Mouse (Mus musculus) right cerebral cortex, postnatal 14 days (tissue): ENCODE results near the gene Elmo1.
A peak's percentile ranks its signal among the peaks of the same experiment; 100 is the strongest.

ENCODE experiments used
- DNase-seq: peaks from one replicate; pipeline ENCODE4 v3.0.0; 2022

Elmo1 gene

DNA sequence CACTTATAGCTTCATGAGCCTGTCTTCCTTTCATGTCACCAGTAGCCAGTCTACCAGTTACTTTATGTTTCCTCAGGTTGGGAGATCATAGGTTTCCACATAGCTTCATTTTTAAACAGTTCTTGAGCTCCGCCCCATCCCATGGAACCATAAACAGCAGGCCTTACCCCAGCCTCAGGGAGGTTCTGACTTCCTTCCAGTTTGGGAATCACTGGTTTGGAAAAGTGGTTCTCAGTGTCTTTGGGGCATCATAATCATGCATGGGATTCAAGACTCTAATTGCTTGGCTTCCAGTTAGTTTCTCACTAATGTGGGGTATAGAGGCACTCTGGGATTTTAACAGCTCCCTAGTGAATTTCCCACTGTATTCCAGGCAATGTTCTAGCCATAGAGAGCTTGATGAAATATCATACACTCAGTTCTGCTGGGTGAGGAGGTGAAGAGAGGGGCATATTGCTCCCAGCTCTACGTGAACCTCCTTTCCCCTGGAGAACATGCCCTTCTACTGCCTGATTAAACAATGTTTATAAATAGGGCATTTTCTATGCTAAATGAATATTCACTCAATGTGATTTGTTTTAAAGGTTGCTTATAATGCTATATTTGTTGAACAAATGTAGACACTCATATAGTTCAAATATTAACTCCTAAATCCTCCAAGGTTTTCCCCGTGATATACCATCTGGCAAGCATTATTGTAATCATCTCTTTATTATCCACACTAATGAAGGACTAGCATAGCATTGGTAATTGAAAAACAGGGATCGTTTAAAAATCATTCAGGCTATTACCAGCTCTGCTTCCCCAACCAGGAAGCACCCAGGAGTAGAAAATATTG lies 244.9 kb downstream of the Elmo1 start:
- DNase-seq, result no peak

DNA sequence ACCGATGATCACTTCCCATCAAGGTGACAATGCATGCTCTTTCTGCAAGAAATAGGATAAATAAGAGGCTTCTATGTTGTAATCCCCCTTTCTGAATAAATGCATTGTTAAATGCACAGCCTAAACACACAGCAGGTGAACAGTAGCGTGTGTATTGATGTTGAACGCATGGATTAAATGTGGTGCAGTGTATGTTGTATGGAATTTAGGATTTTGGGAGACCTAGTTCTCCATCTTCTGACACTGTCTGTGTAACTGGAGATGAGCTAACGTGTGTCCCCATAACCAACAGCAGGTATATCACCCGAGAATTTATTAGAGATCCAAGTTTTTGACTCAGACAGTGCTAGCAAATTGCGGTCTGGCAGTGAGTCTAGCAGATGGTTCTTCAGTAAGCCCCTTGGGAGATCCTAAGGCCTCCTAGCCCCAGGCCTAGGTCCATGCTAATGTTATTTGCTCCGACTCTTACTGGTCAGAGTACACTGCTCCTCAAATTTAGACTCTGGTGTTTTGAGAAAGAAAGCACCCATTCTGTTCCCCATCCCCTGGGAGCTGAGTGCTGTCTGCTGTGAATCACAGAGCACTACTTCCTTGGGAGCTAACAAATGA lies 245.6 kb downstream of the Elmo1 start:
- no peak for DNase-seq

DNA sequence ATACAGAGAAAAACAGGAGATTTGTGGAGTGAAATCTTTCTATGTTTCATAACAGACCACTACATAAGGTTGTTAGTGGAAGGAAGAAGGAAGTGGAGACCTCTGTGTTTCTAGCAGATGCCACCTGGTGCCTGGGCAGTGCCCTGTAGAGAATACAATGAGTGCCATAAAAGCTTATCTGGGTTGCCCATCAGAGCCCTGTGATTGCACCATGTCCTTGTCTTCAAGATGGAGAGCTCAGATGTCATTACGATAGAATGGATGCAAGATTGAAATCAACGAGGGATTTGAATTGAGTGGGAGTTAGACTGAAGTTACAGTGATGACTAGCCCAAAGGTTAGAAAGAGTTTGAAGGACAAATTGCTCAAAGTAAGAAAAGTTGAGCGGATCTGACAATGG lies 252.5 kb downstream of the Elmo1 start:
- DNase-seq, result no peak

DNA sequence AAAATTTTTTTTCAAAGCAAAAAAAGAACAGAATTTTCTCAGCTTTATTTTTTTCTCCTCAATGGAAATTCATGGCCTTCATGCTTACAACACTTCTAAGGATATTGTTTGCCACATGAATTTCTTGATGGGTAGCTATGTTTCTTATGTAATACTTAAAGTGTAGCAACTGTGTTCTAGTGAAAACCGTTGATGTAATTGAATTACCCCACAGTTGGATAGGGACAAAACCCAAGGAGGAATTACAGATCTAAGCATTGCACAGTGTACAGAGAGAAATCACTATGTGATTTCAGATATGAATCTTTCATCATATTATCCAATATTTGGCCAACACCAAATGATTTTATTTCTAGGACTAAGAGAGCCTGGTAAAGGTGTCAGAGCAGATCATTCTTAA lies 259.4 kb downstream of the Elmo1 start:
- no peak for DNase-seq

DNA sequence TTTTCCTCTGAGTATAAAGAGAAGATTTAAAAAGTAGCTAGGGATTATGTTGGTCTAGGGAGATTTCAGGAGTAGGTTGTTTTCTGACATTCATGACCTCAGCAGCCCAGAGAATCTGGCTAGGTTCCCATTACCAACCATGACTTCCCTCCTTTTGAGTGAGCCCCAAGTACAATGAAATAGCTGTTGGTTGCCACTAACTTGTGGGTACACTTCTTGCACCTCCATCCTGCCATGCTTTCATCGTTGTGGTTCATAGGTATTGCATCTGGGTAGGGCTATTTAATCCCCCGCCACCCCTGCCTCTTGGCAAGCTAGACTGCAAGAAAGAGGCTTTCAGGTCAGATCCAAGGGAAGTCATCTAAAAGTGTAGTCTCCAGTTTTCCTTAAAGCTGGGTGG lies 262.2 kb downstream of the Elmo1 start:
- DNase-seq, result no peak

DNA sequence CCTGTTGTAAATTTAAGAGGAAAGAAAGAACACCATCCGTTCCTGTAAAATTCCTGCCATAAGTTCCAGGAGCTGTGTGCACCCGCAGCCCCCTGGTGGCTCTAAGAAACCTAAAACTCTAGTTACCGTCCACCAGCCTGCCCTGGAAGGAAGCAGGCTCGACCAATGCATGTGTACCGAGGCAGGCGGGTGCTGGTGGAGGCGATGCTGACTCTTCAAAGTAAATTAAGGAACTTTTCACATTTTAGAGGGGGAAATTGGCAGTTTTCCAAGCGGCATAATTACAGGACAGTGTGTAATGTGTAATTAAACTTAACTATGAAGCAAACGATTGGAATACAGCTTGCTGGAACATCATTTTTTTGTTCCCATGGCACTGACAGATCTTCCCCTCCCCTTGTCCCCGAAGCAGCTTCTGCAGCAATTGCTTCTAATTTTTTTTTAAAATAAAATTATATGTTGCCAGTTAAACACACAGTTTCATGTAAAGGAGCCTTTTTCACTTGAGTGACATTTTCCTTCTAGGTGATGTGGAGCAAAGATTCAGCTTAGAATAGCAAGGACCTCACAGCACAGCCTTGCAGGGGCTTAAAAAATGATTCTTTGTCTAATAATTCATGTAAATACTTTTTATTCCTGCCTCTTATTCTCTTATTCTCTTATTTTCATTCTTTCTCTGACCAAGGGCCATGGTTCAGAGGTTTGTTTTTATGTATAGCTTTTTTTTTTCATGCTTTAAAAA lies 263.6 kb downstream of the Elmo1 start:
- peak; percentile 28 for DNase-seq

DNA sequence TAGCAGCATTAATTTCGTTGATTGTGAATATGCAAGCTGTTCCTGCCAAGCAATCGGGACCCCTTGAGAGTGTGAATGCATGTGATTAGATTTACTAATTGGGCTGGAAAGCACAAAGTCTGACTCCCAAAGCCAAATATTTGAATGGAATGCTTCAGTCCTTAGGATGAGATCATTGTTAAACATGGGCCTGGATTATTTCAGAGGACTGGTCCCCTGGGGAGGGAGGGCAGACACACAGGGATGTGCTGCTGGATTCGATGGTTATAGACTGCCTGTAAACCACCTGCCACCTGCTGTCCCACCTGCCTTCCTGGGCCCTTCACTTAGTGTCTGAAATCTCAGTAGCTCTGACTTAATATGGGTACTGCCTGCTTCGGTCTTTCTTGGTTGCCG lies 264.2 kb downstream of the Elmo1 start:
- no peak for DNase-seq

DNA sequence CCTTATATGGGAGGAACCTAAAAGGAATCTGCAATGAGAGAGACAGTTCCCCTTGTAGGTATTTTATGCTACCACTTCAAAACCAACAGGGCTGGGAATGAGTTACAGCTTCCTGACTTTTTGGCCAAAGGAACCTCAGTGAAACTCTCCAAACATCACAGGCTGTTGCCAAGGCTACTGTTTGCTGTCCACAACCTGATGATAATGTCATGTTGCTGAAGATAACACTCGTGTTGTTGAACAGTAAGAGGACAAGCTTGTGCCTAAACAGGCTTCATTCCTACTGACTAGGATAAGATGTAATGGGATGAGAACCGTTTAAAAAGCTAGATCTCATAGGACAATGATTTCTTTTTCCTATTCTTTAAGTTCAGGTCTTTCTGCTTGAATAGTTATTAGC lies 272.1 kb downstream of the Elmo1 start:
- no peak for DNase-seq

DNA sequence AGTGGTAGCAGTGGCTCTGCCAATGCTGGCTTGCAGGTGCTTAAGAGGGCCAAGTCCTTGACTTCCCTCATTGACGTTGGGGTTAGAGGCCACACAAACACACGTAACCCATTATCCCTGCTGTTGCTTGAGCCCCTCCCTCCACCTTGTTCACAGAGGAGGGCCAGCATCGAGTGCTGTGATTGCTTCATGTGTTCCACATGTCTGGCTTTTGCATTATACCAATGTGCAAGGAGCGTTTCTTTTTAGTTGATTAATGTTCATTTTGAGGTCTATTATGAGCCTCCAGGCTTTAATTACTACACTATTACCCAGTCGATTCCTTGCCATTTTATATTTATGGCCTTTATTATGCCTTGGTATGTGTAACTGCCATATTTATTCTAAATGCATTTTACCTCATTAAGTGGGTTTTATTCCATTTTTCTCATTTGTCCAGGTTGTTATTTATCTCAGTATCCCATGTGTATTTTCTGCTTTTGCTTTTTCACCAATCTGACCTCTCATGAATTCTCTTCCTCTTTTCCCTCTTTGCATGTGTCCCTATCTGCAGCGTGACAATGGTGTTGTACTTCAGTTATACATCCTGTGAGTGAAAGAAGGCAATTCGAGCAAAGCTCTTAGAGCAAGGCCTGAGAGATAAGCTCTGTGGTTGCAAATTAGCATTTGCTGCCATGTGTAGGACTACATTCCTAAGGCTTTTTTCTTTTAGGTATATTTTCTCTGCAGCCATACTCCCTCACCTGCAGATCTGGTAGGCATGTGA lies 275.6 kb downstream of the Elmo1 start:
- no peak for DNase-seq

DNA sequence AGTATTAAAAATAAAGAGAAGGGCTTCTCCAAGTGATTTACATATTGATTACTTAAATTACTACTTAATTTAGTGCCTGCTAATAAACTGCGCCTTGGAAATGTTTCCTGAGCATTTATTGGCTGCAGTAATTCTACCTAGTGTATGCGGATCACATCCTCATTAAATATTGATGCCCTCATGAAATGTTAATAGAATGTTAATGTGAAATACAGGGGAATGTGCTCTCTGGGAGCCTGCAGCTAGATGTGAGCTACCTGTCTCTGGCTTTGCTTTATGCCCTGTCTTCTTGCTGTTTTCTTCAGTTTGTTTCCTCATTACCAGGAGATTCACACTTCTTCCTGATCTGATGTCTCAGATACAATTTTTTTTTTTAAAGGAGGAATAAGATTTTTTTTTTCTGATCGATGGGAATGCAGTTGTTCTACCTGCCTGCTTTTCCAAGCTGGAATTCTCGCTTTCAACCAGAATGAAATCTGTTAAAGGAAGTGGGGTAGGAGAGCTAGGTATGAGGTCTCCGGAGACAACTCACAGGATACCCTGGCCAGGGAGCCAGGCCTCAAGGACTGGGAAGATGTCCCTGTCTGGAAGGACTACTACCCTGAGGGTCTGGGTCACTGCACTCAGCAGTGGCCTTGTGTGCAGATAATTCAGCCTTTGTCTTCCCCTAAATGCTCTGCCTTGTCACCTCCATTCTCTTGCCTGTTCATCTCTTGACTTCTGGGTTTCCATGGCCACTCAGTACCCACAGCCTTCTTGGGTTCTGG lies 279.8 kb downstream of the Elmo1 start:
- DNase-seq, result no peak

DNA sequence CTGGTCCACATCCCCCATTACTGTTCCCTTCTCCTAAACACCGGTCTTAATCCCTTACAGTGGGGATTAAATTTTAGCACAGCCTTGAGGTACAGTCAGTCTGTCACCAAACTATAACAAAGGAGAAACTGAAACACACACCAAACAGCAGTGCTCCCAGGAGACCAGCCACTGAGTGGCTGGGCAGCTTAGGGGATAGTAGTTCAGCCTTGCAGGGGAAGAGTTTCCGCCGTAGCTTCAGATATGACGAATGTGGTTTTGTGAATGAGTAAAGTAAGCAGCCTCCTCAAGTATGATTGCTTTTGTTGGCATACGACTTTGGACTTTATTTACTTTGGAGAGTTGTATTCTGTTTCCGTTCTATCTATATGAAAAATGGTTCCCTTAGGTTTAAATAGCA lies 281.1 kb downstream of the Elmo1 start:
- DNase-seq, result no peak

DNA sequence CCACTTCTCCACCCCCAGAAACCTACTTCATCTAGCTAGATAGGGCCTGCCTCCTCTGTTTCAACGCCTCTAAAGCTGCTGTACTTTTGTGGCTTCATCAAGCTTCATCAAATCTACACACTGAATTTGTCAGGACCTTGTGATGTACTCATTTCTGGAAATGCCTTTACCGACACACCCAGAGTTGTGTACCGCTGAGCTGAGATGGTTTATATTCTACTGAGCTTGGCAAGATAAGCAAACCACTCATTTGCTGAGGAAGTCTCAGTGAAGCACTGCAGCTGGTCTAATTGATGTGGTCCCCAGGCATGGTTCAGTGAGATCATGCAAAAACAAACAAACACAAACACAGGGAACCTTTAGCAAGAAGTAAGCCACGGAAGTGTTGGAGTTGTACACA lies 281.9 kb downstream of the Elmo1 start:
- no peak for DNase-seq

DNA sequence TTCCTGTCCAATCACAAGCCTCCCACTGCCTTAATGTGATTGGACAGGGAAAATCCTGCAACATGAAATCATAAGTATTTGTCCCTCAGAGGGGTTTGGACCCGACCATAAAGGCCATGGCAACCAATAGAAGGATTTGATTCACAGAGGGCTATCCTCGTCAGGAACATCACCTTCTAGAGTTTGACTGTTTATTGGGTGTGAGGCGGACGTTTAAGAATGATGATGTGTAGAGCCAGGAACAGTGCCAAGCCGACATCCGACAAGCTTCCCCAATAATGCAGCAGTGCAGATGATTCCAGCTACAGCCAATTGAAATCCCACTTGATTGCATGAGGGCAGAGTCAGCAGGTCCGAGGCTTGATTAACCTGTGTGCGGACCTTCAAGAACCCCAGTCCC lies 288.5 kb downstream of the Elmo1 start:
- DNase-seq, result no peak

DNA sequence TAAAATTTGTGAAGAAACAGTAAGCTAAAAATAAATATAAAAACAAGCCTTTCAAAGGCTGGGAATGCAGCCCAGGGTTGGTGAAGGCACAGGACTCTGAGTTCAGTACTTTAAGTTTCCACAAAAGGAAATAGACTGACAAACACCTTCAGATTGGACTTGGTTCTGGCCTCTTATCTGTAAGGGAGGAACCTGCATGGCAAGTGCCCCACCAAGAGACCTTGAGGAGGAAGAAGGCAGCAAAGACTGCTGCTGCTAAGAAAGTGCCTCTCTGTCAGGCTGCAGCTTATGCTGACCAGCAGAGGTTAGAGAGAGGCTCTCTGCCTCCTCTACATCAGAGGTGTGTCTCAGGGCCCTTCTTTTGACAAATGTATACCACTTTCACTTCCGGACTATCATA lies 293.5 kb downstream of the Elmo1 start:
- DNase-seq, result no peak

DNA sequence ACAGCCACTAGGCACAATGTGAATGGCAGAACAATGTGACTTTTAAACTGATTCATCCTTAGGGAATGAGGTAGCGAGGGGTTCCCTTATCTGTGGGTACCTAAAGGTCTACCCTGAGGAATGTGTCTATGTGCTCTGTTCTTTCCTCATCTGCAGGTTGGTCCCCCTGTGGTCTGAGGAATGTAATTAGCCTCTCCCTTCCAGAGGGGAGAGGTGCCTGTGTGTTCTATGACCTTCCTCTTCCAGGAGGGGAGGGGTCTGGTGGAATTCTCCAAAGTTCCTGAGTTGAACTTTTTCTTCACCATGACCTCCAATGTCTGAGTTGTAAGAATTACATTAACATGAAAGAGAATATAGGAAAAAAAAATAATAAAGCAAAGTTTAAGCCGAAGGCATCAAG lies 294.4 kb downstream of the Elmo1 start:
- no peak for DNase-seq

DNA sequence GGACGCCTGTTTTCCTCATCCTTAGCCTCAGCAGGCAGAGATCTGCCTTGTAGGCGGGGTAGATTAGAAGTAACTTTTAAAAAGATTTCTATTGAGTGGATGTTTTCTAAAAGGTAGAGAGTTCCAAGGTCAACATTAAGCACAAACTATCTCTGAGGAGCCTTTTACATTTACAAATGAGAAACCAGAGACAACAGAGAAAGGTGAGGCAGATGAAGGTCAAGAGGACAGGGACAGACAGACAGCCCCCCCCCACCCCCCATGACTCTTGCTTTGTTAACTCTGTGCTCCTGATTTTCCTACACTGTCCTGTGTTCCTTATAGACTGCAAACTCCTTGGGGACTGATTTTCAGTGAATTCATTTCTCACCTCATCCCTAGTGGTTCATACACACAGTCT lies 295.0 kb downstream of the Elmo1 start:
- no peak for DNase-seq

DNA sequence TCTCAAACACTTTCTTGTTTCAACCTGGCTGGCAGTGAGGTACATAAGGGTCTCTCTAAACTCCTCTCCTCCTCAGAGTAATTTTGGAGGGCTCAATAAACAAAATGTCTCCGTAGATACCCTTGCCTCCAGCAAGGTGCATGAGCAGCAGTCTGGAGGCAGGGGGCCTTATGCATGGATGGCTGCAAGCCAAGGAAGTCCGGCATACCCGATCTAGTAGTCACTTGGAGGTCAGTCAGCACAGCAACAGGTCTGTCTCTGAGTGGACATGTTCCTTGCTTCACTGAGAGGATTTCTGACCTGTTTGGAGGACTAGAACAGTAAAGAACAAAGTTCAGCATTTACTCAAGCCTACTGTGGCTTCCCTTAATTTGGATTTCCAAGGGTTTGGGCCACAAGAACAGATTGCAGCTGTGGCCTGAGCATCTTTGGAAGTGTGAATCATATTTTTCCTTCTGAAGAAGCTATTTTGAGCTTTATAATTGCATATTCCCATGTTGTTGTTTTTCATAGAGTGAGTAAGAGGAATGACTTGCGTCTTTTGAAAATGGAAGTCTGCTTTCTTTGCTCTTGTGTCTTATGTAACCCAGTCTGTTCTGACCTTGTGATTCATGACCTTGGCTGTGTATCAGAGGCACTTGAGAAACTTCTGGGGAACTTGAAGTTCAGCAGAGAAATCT lies 296.2 kb downstream of the Elmo1 start:
- DNase-seq, result no peak

DNA sequence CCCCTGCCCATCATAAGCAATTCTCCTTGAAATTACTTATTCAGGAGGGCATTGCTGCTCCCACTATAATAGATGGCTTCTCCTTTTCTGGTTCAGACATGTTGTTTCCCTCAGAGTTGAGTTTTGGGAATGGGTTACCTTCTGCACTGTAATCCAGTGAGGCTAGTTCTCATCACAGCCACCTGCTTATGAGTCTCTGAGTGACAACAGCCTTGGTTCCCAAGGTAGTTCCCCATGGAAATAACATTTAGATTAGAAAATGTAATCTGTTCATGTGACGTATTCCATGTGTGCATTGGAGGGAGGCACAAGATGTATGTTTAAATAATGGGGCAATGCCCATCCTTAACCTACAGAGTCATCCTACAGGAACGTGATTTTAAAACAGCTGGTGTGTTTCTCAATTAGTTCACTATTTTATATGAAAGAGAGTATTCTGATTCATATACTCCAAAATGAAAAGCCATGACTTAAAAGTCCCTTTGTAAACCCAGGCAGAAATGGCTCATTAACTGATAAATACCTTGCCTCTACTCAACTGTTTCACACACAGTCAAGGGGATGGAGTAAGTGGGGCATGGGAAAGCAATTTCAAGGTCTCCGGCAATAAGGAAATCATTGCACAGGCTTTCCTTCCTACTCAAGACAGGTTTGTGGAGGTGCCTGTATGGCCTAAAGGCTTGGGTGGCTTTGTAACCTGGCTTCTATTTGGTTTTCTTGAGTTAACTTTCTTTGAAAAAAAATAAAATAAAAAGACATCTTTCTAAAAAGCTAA lies 302.6 kb downstream of the Elmo1 start:
- no peak for DNase-seq

DNA sequence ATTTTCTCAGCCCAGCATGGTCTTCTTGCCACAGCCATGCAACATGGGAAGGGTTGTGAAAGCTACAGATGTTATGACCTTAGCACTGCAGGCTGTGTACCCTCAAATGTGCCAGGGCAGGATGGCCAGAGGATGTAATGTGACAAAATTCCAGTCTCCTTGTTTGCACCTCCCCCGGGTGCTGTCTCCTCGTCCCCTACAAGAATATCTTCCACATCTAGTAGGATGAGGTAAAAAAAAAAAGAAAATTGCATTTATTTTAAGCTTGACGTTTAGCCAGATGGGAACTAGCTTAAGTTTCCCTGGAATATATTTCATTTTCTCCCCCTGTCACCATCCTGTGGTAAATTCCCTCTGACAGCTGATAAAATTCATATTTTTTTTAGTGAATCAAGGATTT lies 307.3 kb downstream of the Elmo1 start:
- DNase-seq, result peak; percentile 13

DNA sequence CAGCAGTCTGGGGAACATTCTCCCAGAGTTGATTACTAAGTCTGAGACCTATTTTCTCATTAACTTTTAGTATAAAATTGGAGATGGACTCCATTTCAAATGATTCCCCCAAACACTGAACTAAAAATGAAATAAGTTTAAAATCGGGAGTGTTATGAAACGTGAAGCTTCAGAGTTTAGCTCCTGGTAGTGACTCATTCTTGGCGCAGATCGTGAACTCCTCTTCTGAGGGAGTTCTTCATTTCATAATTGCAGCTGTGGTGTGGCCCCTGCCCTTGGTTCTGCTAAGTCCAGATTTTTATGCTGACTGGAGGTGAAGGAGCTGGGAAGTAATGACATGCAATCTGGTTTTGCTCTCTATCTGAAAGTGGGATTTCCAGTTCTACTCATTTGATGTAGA lies 307.9 kb downstream of the Elmo1 start:
- DNase-seq, result no peak

DNA sequence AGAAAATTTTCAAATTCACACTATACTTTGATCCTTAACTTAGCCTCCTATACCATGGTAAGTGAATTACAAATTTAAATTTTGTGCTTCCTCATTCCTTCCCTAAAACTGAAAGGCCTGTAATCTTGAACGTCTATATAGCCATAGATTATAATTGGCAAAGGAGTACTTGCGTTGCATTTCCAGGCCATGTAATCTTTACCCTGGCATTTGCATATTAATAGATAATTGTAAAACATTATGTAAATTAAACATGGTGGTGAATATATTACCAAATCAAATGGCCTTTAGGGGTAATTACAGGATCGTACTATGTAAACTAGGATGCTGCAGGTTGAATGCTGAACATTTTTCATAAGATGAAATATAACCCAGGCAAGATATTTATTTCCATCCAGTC lies 314.1 kb downstream of the Elmo1 start:
- DNase-seq, result no peak
